Mouse (Mus musculus) small intestine, adult 2 months (tissue): ENCODE data around the gene Pabpn1l.

ENCODE experiments used
- CTCF ChIP-seq: fragments of 200-500 bp; IDR thresholded peaks from 2 replicates; pipeline ENCODE4 v1.5.1; 2012; ENCODE audit warnings: low read depth, mild to moderate bottlenecking, control low read depth, inconsistent platforms, low read length, moderate library complexity, mixed read lengths; ENCODE audit not compliant: insufficient replicate concordance, insufficient read length; ENCODE audit errors: extremely low read depth
- POLR2A ChIP-seq: fragments of 200-500 bp; IDR thresholded peaks from 2 replicates; pipeline ENCODE4 v1.6.1; 2012; ENCODE audit warnings: low read depth, mild to moderate bottlenecking, control low read depth, inconsistent platforms, low read length, moderate library complexity

DNA sequence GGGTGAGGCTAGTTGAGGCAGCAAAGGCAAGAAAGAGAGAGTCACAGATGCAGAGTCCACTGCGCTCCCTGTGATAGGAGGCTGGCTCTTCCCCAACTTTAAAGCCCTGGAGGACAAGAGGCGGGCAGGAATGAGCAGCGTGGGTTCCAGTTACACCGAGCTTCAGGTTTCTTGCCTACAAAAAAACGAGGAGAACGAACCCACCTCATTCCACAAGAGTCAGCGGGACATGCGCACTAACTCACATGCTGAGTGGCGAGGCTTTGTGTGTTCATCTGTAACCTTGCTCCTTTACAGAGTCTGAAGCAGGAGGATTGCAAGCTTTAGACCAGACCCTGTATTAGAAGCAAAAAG, 36.2 kb upstream of the Pabpn1l start:
- TF ChIP-seq POLR2A (no peak), CTCF (no peak)
